Mouse (Mus musculus) heart, embryonic 16.5 days (tissue): Measurements from ENCODE around the gene Psors1c2. TPM values are rescaled to one million over a fixed set of nuclear protein-coding genes. Genes with fewer than 3 reads are reported as not detected.
A peak's percentile ranks its signal among the peaks of the same experiment; 100 is the strongest.

Experiments
- ATAC-seq: fragments of 200-750 bp; cut with Nextera tagmentation; replicated peaks from 2 replicates; pipeline ENCODE4 v1.8.0; 2017; ENCODE audit warnings: moderate number of reproducible peaks; ENCODE audit not compliant: insufficient read depth, low FRiP score; ENCODE audit errors: extremely low read depth
- H3K27ac ChIP-seq: fragments of 300-500 bp; sonication (generic); 2 replicates; pipeline ENCODE4 v1.5.1; 2014; ENCODE audit warnings: mild to moderate bottlenecking, low read length, control low read depth, moderate library complexity
- H3K27me3 ChIP-seq: fragments of 300-500 bp; sonication (generic); 2 replicates; pipeline ENCODE4 v1.6.1; 2014; ENCODE audit warnings: low read length, mixed read lengths; ENCODE audit not compliant: control insufficient read depth, insufficient read depth
- H3K36me3 ChIP-seq: fragments of 300-500 bp; sonication (generic); 2 replicates; pipeline ENCODE4 v1.6.1; 2014; ENCODE audit not compliant: control insufficient read depth, insufficient read depth
- H3K4me1 ChIP-seq: fragments of 300-500 bp; sonication (generic); 2 replicates; pipeline ENCODE4 v1.6.1; 2014; ENCODE audit warnings: low read length, mixed read lengths; ENCODE audit not compliant: control insufficient read depth, insufficient read depth
- H3K4me2 ChIP-seq: fragments of 300-500 bp; sonication (generic); 2 replicates; pipeline ENCODE4 v1.6.1; 2014; ENCODE audit warnings: low read depth, mild to moderate bottlenecking, control low read depth, low read length
- H3K4me3 ChIP-seq: fragments of 300-500 bp; sonication (generic); 2 replicates; pipeline ENCODE4 v1.5.1; 2014; ENCODE audit warnings: mild to moderate bottlenecking, control low read depth, low read length
- H3K9ac ChIP-seq: fragments of 300-500 bp; sonication (generic); 2 replicates; pipeline ENCODE4 v1.6.1; 2014; ENCODE audit warnings: low read length, control low read depth
- H3K9me3 ChIP-seq: fragments of 300-500 bp; sonication (generic); replicated peaks from 2 replicates; pipeline ENCODE4 v1.6.1; 2016; ENCODE audit warnings: low read length; ENCODE audit not compliant: control insufficient read depth
- WGBS: fragments of 180-500 bp; shearing (Covaris S2); extraction: QIAGEN DNeasy Blood & Tissue Kit; methylation state at CpG from one replicate; pipeline ENCODE4 v1.1.7; 2014; 5-methylcytosine and 5-hydroxymethylcytosine counted together
- polyA plus RNA-seq: library from polyadenylated mRNA; unstranded; fragments of >200 nt; fragmentation: Nextera tagmentation; extraction: Ambion mirVana; gene quantifications from 2 replicates; pipeline ENCODE4 v1.2.1, GENCODE M21; 2015

Gene Psors1c2
- polyA plus RNA-seq, 1 experiment from 2014 or later = 1.9 TPM

- H3K27me3 ChIP-seq = no peaks in the 10 kb centered on the region; the same call in 1 of the 2 replicates
- H3K4me3 ChIP-seq = no peak overlapping the region
- peak; percentile 58; the same call in 1 of the 2 replicates for ATAC-seq
- H3K27ac ChIP-seq = no peak overlapping the region
- H3K9me3 ChIP-seq = no peaks in the 10 kb centered on the region
- WGBS = 9% methylated on average over 6 of the region's 6 CpGs
- H3K9ac ChIP-seq = no peak overlapping the region
- peaks cover 3% of the 10 kb centered on the region for H3K36me3 ChIP-seq
- no peaks in the 10 kb centered on the region for H3K4me1 ChIP-seq
- H3K4me2 ChIP-seq = no peak overlapping the region
Measured at GRCm38 (mm10) chr17:35534343-35534742, 1.3 kb downstream of the Psors1c2 start.

DNA sequence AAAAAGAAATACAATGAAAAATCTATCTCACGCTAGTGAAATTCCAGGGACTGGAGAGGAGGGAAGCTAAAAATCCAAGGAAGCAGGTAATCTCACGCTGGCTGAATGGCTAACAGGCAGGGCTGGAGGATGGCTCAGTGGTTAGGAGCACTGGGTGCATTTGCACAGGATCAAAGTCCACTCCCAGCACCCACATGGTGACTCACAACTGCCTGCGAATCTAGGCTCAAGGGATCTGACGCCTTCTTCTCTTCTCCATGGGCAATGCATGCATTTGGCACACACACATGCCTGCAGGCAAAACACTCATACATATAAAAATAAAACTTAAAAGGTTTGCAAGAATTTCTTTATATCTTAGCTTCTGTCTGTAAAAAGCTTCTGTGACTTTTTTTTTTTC lies 4.4 kb downstream of the Psors1c2 start:
- 78% methylated on average over 4 of the region's 4 CpGs for WGBS

GRCm38 (mm10) chr17:35538476-35538875 lies 5.5 kb downstream of the Psors1c2 start:
- no peaks in the 10 kb centered on the region for H3K36me3 ChIP-seq
- WGBS = 80% methylated on average over 1 of the region's 1 CpGs

More for the DNA sequence above, 4.4 kb downstream of the Psors1c2 start:
- Histone ChIP-seq H3K9me3 (no peaks in the 10 kb centered on the region), H3K27ac (no peak overlapping the region), H3K9ac (no peak overlapping the region), H3K4me2 (no peak overlapping the region), H3K27me3 (no peaks in the 10 kb centered on the region; the same call in 1 of the 2 replicates), H3K36me3 (no peaks in the 10 kb centered on the region), H3K4me1 (no peaks in the 10 kb centered on the region), H3K4me3 (no peak overlapping the region)
- no peak for ATAC-seq

DNA sequence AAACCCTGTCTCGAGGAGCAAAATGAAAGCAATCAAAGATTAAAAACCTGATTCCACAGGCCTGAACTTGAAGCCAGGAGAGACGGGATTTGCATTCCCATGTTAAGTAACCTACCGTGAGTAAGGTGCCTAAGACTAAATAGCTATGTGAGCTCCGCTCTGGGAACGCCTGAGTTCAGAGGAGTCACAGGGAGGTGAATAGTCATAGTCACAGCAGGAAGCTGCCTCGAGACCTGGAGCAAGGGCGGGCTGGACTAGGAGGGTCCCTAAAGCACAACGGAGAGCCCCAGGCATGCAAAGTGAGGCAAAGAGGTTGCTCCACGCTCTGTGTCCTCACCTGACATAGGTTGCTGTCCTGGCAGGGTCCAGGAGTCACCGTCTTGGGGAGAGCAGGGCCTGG lies 6.5 kb downstream of the Psors1c2 start:
- no peak overlapping the region for H3K9ac ChIP-seq
- ATAC-seq = no peak
- 53% methylated on average over 10 of the region's 10 CpGs for WGBS

More at GRCm38 (mm10) chr17:35538476-35538875, 5.5 kb downstream of the Psors1c2 start:
- Histone ChIP-seq H3K4me2 (no peak overlapping the region), H3K27me3 (no peaks in the 10 kb centered on the region; the same call in 1 of the 2 replicates), H3K4me1 (no peaks in the 10 kb centered on the region), H3K9ac (no peak overlapping the region), H3K4me3 (no peak overlapping the region), H3K9me3 (no peaks in the 10 kb centered on the region), H3K27ac (no peak overlapping the region)
- ATAC-seq = no peak

DNA sequence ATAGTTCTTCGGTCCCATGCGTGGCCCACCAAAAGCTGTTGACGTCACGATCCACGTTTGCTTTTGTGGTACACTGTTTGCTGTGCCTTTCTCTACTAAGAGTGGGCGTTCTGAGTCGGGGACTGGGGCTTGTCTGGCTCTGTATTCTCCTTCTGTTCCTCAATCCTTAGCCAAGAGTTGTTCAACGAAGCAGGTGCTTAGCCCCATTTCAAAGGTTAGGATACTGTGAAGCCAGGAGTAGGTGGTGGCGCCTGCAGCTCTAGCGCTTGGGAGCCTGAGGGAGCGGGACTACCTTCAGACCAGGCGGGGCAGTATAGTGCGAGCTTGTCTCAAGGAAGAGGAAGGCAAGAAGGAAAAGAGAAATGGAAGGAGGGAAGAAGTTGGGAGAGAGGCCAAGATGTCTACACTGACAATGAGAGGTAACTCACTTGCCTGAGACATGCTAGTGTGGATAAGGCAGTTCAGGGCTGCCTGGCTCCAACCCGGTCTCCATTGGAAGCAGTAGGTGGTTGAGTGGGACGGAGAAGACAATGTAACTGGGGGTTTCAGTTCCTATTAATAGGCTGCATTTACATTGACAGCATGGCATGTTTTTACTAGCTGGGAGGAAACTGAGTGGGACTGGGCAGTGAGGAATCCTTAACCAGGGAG lies 9.9 kb downstream of the Psors1c2 start:
- no peak for ATAC-seq
- Histone ChIP-seq H3K27me3 (no peaks in the 10 kb centered on the region), H3K9me3 (no peaks in the 10 kb centered on the region), H3K4me1 (peaks cover 2% of the 10 kb centered on the region; the same call in 1 of the 2 replicates), H3K9ac (no peak overlapping the region), H3K4me3 (no peak overlapping the region), H3K27ac (no peak overlapping the region), H3K4me2 (peak overlapping the region; percentile 3; the same call in 1 of the 2 replicates), H3K36me3 (no peaks in the 10 kb centered on the region)
- 73% methylated on average over 15 of the region's 15 CpGs for WGBS

More for the DNA sequence above, 6.5 kb downstream of the Psors1c2 start:
- Histone ChIP-seq H3K27ac (no peak overlapping the region), H3K36me3 (no peaks in the 10 kb centered on the region), H3K4me1 (peaks cover 2% of the 10 kb centered on the region; the same call in 1 of the 2 replicates), H3K4me2 (no peak overlapping the region), H3K27me3 (no peaks in the 10 kb centered on the region), H3K4me3 (no peak overlapping the region), H3K9me3 (no peaks in the 10 kb centered on the region)

- no peak for ATAC-seq
- 45% methylated on average over 14 of the region's 14 CpGs for WGBS
- Histone ChIP-seq H3K9me3 (no peaks in the 10 kb centered on the region), H3K27ac (no peak overlapping the region), H3K9ac (no peak overlapping the region), H3K4me2 (peak overlapping the region; percentile 3; the same call in 1 of the 2 replicates), H3K4me3 (no peak overlapping the region), H3K4me1 (peaks cover 2% of the 10 kb centered on the region; the same call in 1 of the 2 replicates), H3K36me3 (no peaks in the 10 kb centered on the region), H3K27me3 (no peaks in the 10 kb centered on the region)
Measured at GRCm38 (mm10) chr17:35543412-35543861, 10.4 kb downstream of the Psors1c2 start.

GRCm38 (mm10) chr17:35544001-35544400 lies 11.0 kb downstream of the Psors1c2 start:
- H3K27ac ChIP-seq = no peak overlapping the region
- H3K27me3 ChIP-seq = no peaks in the 10 kb centered on the region
- H3K9me3 ChIP-seq = no peaks in the 10 kb centered on the region
- no peak overlapping the region for H3K4me3 ChIP-seq
- H3K9ac ChIP-seq = no peak overlapping the region
- ATAC-seq = no peak
- 66% methylated on average over 6 of the region's 6 CpGs for WGBS
- H3K36me3 ChIP-seq = no peaks in the 10 kb centered on the region
- H3K4me2 ChIP-seq = no peak overlapping the region
- peaks cover 7% of the 10 kb centered on the region for H3K4me1 ChIP-seq

DNA sequence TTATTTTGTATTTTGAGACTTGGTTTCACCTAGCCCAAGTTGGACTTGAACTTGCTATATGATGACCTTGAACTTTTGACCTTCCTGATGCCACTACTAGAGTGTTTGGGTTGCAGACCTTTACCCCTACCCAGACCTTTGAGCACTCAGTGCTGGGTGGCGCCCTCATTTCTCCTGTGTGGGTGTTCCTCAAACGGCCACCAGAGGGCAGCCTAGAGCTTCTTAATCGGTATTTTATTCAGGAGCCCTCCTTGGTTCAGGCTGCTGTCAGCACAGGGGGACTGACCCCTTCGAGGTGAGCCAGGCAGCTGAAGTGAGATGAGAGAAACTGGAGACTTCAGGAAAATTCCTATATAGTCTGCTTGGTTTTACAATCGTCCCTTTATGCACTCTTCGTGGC lies 11.7 kb downstream of the Psors1c2 start:
- Histone ChIP-seq H3K4me2 (no peak overlapping the region), H3K4me3 (no peak overlapping the region), H3K4me1 (peaks cover 8% of the 10 kb centered on the region), H3K9ac (no peak overlapping the region), H3K27me3 (no peaks in the 10 kb centered on the region), H3K36me3 (no peaks in the 10 kb centered on the region), H3K27ac (no peak overlapping the region), H3K9me3 (no peaks in the 10 kb centered on the region)
- 35% methylated on average over 6 of the region's 6 CpGs for WGBS
- no peak for ATAC-seq

DNA sequence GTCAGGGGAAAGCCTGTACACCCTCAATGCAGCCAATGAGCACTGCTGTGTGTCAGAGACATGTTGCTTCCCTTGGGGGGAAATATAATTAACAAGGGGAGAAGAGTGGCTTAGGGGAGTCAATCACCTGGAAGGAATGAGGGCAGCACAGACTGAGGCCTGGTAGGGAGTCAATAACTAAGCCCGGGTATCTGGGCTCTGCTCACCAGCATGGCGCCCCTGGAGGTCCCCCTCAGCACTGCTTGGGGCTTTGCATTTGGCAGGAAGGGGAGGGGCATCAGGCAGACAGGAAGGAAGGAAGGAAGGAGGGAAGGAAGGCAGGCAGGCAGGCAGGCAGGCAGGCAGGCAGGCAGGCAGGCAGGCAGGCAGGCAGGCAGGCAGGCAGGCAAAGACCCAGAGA lies 14.5 kb downstream of the Psors1c2 start:
- 74% methylated on average over 2 of the region's 2 CpGs for WGBS
- no peak overlapping the region for H3K4me3 ChIP-seq
- no peak for ATAC-seq
- H3K4me1 ChIP-seq = peaks cover 25% of the 10 kb centered on the region
- H3K4me2 ChIP-seq = no peak overlapping the region
- H3K9me3 ChIP-seq = no peaks in the 10 kb centered on the region
- no peak overlapping the region for H3K27ac ChIP-seq
- no peak overlapping the region for H3K9ac ChIP-seq
- no peaks in the 10 kb centered on the region for H3K36me3 ChIP-seq
- no peaks in the 10 kb centered on the region for H3K27me3 ChIP-seq
